Mouse (Mus musculus) midbrain, embryonic 15.5 days (tissue): Measurements from ENCODE around the gene Gmcl1. TPM values are rescaled to one million over a fixed set of nuclear protein-coding genes. Genes with fewer than 3 reads are reported as not detected.

Experiments used
- ATAC-seq: fragments of 200-750 bp; cut with Nextera tagmentation; replicated peaks from 2 replicates; pipeline ENCODE4 v1.8.0; 2017; ENCODE audit warnings: moderate TSS enrichment
- H3K27ac ChIP-seq: fragments of 300-500 bp; sonication (generic); 2 replicates; pipeline ENCODE4 v1.5.1; 2015; ENCODE audit warnings: mild to moderate bottlenecking, inconsistent platforms
- H3K27me3 ChIP-seq: fragments of 300-500 bp; sonication (generic); replicated peaks from 2 replicates; pipeline ENCODE4 v1.6.1; 2015; ENCODE audit warnings: inconsistent platforms
- H3K36me3 ChIP-seq: fragments of 300-500 bp; sonication (generic); replicated peaks from 2 replicates; pipeline ENCODE4 v1.6.1; 2015; ENCODE audit warnings: inconsistent platforms
- H3K4me1 ChIP-seq: fragments of 300-500 bp; sonication (generic); 2 replicates; pipeline ENCODE4 v1.6.1; 2015; ENCODE audit warnings: inconsistent platforms
- H3K4me2 ChIP-seq: fragments of 300-500 bp; sonication (generic); 2 replicates; pipeline ENCODE4 v1.6.1; 2015; ENCODE audit warnings: inconsistent platforms, mild to moderate bottlenecking, moderate library complexity
- H3K4me3 ChIP-seq: fragments of 300-500 bp; sonication (generic); 2 replicates; pipeline ENCODE4 v1.5.1; 2015; ENCODE audit warnings: mild to moderate bottlenecking, inconsistent platforms
- H3K9ac ChIP-seq: fragments of 300-500 bp; sonication (generic); 2 replicates; pipeline ENCODE4 v1.6.1; 2015; ENCODE audit warnings: mild to moderate bottlenecking, inconsistent platforms
- H3K9me3 ChIP-seq: fragments of 300-500 bp; sonication (generic); 2 replicates; pipeline ENCODE4 v1.6.1; 2016; ENCODE audit warnings: inconsistent platforms
- WGBS: fragments of 180-500 bp; shearing (Covaris S2); methylation state at CpG from one replicate; pipeline ENCODE4 v1.1.7; 2015; ENCODE audit warnings: mixed read lengths; 5-methylcytosine and 5-hydroxymethylcytosine counted together
- polyA plus RNA-seq: library from polyadenylated mRNA; unstranded; fragments of >200 nt; fragmentation: Nextera tagmentation; extraction: Ambion mirVana; gene quantifications from 2 replicates; pipeline ENCODE4 v1.2.1, GENCODE M21; 2015

Gene Gmcl1
- polyA plus RNA-seq: 33.8 and 34.5 TPM in 2 replicates

GRCm38 (mm10) chr6:86733183-86733876 is at the start of gene Gmcl1:
Gene Gmcl1, minus strand, starts transcription at chr6:86733383.
- peak; percentile 94 for ATAC-seq
- WGBS: under 1% methylated on average over 52 of the region's 59 CpGs

GRCm38 (mm10) chr6:86782342-86782741 is 49.2 kb upstream of the Gmcl1 start:
- 96% methylated on average over 2 of the region's 3 CpGs for WGBS
- Histone ChIP-seq H3K4me2 (no peak overlapping the region), H3K27ac (no peak overlapping the region), H3K4me1 (no peaks in the 10 kb centered on the region), H3K27me3 (no peaks in the 10 kb centered on the region), H3K36me3 (no peaks in the 10 kb centered on the region), H3K9me3 (no peaks in the 10 kb centered on the region), H3K4me3 (no peak overlapping the region), H3K9ac (no peak overlapping the region)
- no peak for ATAC-seq

More at GRCm38 (mm10) chr6:86733183-86733876, at the start of gene Gmcl1:
- Histone ChIP-seq H3K36me3 (no peaks in the 10 kb centered on the region), H3K27me3 (no peaks in the 10 kb centered on the region), H3K27ac (peak within 1 kb of the TSS; percentile 95), H3K4me1 (peaks cover 30% of the 10 kb centered on the region), H3K9me3 (no peaks in the 10 kb centered on the region), H3K4me2 (peak within 1 kb of the TSS; percentile 82), H3K4me3 (peak within 1 kb of the TSS; percentile 90), H3K9ac (peak within 1 kb of the TSS; percentile 89)

GRCm38 (mm10) chr6:86781361-86781957 is 48.3 kb upstream of the Gmcl1 start:
- Histone ChIP-seq H3K9me3 (no peaks in the 10 kb centered on the region), H3K4me2 (no peak overlapping the region), H3K4me1 (no peaks in the 10 kb centered on the region), H3K9ac (no peak overlapping the region), H3K4me3 (no peak overlapping the region), H3K27ac (no peak overlapping the region), H3K36me3 (no peaks in the 10 kb centered on the region), H3K27me3 (no peaks in the 10 kb centered on the region)
- no peak for ATAC-seq
- WGBS: 46% methylated on average over 2 of the region's 2 CpGs

DNA sequence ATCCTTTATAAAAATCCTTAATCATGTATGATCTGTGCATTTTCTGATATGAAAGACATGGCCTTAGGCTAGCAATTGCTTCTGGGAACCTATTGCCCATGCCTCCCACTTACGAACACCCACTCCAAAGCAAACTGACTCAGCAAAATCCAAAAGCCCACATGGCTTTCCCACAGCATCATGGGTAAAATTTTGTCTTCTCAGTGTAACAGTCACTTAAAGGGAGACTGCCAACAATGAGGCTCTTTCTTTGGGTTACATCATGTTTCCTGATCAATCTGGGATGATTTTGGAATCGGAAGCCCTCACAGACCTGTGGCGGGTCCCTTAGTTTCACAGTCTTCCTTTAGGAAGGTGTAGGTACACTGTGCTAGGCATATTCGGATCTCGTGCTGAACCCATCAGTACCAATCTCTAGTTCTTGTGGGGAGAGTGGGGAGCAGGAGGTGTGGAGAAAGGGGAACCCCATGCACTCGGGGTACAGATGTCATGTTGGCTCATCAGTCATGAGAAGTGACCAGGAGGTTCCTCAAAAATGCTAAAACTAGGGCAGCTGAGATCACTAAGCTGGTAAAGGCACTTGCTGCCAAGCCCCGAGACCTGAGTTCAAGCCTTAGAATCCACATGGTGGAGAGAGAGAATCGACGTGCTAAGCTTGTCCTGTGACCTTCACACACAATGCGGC is 45.9 kb upstream of the Gmcl1 start:
- ATAC-seq: no peak

DNA sequence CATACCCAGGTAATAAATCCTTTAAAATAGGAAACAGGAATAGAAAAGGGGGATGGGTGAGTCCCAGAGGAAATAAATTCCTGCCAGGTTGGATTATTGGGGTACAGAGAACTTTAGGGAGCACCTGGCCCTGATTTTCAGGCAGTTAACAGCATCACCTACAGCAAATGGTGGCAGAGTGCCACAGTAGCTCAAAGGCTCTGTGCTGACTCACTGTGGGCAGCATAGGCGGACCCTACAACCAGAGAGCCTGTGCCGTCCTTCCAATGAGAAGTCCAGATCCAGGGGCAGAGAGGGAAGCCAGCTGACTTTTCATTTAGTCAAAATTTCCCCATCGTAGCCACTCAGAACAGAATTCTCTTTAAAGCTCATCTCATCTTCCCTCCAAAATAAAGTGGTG is 44.0 kb upstream of the Gmcl1 start:
- Histone ChIP-seq H3K4me2 (no peak overlapping the region), H3K27me3 (no peaks in the 10 kb centered on the region), H3K36me3 (no peaks in the 10 kb centered on the region), H3K9ac (no peak overlapping the region), H3K4me3 (no peak overlapping the region), H3K9me3 (no peaks in the 10 kb centered on the region), H3K27ac (no peak overlapping the region), H3K4me1 (no peaks in the 10 kb centered on the region)
- 85% methylated on average over 3 of the region's 3 CpGs for WGBS
- ATAC-seq: no peak

More for the DNA sequence above, 45.9 kb upstream of the Gmcl1 start:
- H3K4me1 ChIP-seq: no peaks in the 10 kb centered on the region
- no peaks in the 10 kb centered on the region for H3K36me3 ChIP-seq
- WGBS: 92% methylated on average over 10 of the region's 10 CpGs
- no peak overlapping the region for H3K27ac ChIP-seq
- H3K4me2 ChIP-seq: no peak overlapping the region
- H3K9ac ChIP-seq: no peak overlapping the region
- no peaks in the 10 kb centered on the region for H3K27me3 ChIP-seq
- no peaks in the 10 kb centered on the region for H3K9me3 ChIP-seq
- H3K4me3 ChIP-seq: no peak overlapping the region

GRCm38 (mm10) chr6:86776706-86777071 is 43.5 kb upstream of the Gmcl1 start:
- Histone ChIP-seq H3K9ac (no peak overlapping the region), H3K27ac (no peak overlapping the region), H3K9me3 (no peaks in the 10 kb centered on the region), H3K4me3 (no peak overlapping the region), H3K4me2 (no peak overlapping the region), H3K27me3 (no peaks in the 10 kb centered on the region), H3K36me3 (no peaks in the 10 kb centered on the region), H3K4me1 (no peaks in the 10 kb centered on the region)
- ATAC-seq: no peak
- 68% methylated on average over 4 of the region's 4 CpGs for WGBS

DNA sequence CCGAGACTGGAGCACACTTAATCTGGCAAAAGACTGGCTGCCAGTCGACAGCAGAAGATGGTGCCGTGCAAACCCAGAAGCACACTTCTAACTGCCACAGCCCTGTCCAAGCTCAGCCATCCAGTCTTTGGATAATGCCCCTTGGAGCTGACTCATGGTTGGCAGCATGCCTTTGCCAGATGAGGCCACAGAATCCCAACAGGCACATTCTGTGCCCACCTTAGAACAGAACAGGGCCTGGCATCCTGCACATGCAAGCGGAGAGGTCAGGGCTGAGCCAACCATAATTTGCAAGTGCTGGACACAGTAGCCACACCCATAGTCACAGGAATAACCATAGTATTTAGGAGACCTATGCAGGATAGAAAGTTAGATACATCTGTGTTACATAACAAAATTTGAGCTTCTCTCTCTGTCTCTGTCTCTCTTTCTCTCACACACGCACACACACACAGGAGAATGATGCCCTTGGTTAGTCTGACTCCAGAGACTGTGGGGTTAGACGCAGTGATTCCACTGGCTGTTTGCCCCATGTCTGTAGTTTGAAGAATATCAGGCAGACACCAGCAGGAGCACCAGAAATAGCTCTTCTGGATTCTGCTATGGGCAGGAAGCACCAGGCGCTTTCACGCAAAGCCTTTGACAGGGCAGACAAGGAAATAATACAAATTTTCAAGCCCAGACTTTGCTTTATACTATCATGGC is 43.0 kb upstream of the Gmcl1 start:
- H3K4me2 ChIP-seq: no peak overlapping the region
- no peaks in the 10 kb centered on the region for H3K27me3 ChIP-seq
- no peaks in the 10 kb centered on the region for H3K4me1 ChIP-seq
- 85% methylated on average over 8 of the region's 8 CpGs for WGBS
- H3K27ac ChIP-seq: no peak overlapping the region
- no peaks in the 10 kb centered on the region for H3K9me3 ChIP-seq
- H3K36me3 ChIP-seq: no peaks in the 10 kb centered on the region
- no peak overlapping the region for H3K4me3 ChIP-seq
- no peak for ATAC-seq
- no peak overlapping the region for H3K9ac ChIP-seq

GRCm38 (mm10) chr6:86774937-86775336 is 41.8 kb upstream of the Gmcl1 start:
- WGBS: 87% methylated on average over 6 of the region's 6 CpGs
- Histone ChIP-seq H3K27me3 (no peaks in the 10 kb centered on the region), H3K4me3 (no peak overlapping the region), H3K4me2 (no peak overlapping the region), H3K9ac (no peak overlapping the region), H3K4me1 (no peaks in the 10 kb centered on the region), H3K9me3 (no peaks in the 10 kb centered on the region), H3K36me3 (no peaks in the 10 kb centered on the region), H3K27ac (no peak overlapping the region)
- no peak for ATAC-seq

DNA sequence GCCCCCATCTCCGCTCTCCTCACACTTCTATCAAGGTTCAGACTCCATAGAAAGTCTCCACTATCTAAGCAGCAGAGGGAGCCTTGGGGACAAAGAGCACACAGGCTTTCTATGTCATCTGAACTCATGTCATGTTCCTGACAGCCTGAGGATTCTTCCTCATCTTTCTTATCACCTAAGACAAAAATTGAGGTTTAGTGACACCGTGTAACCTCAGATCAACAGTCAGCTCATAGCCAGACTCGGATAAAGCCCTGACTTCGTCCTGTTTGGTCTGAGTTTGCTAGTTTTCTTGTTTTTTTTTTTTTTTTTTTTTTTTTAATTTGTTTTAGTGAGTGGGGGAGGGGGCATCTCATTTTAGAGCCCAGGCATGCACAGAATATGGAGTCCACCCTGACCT is 40.6 kb upstream of the Gmcl1 start:
- no peaks in the 10 kb centered on the region for H3K36me3 ChIP-seq
- no peak overlapping the region for H3K27ac ChIP-seq
- H3K27me3 ChIP-seq: no peaks in the 10 kb centered on the region
- H3K9ac ChIP-seq: no peak overlapping the region
- WGBS: 93% methylated on average over 4 of the region's 4 CpGs
- no peak for ATAC-seq
- H3K4me2 ChIP-seq: no peak overlapping the region
- no peaks in the 10 kb centered on the region for H3K9me3 ChIP-seq
- H3K4me3 ChIP-seq: no peak overlapping the region
- H3K4me1 ChIP-seq: no peaks in the 10 kb centered on the region

- Histone ChIP-seq H3K4me1 (no peaks in the 10 kb centered on the region), H3K36me3 (no peaks in the 10 kb centered on the region), H3K9me3 (no peaks in the 10 kb centered on the region), H3K4me2 (no peak overlapping the region), H3K27ac (no peak overlapping the region), H3K9ac (no peak overlapping the region), H3K4me3 (no peak overlapping the region), H3K27me3 (no peaks in the 10 kb centered on the region)
- no peak for ATAC-seq
- WGBS: 86% methylated on average over 7 of the region's 7 CpGs
Observed at GRCm38 (mm10) chr6:86772631-86773030, 39.4 kb upstream of the Gmcl1 start.

DNA sequence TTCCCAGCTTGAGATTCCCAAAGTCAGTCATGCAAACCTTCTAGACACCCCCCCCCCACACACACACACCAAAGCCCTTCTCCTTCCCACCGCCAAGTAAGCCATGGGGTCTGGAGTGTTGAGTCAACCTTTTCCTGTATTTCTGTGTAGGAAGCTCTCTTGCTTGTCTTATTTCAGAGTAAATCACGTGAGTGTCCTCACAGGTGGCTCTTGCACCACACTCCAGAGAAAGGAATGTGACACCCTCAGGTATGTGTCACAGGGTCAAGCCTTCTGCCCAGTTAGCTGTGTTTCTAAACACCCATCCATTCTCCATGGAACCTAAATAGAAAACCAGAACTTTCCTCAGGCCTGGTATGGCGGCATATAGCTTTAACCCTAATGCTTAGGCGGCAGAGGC is 35.8 kb upstream of the Gmcl1 start:
- Histone ChIP-seq H3K4me1 (no peaks in the 10 kb centered on the region), H3K4me3 (no peak overlapping the region), H3K4me2 (no peak overlapping the region), H3K27me3 (no peaks in the 10 kb centered on the region), H3K9me3 (no peaks in the 10 kb centered on the region), H3K9ac (no peak overlapping the region), H3K36me3 (no peaks in the 10 kb centered on the region), H3K27ac (no peak overlapping the region)
- no peak for ATAC-seq
- WGBS: 84% methylated on average over 4 of the region's 4 CpGs

DNA sequence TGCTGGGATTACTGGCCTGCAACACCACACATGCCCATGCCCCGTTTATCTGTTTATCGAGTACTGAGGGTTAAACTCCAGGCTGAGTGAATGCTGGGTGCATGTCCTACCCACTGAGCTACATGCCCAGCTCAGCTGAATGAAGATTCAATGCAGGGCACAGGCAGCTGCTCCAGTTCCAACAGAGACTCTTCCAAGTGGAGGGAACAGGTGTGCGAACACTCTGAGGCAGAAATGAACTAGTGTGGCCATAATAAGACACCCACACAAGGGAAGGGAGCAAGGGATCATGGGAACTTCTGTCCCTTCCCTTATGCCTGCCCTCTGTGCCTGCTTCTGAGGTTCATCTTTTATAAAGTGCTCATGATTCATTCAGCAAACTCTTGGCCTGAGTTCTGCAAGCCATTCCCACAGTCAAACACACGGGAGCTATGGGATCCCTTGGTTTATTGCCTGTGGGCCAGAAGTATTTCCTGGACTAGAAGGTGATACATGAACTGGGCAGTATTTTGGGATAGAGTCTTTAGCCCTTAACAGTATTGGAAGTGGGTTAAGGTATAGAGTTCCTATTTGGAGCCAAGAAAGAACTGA is 35.1 kb upstream of the Gmcl1 start:
- H3K27ac ChIP-seq: no peak overlapping the region
- H3K4me2 ChIP-seq: no peak overlapping the region
- H3K27me3 ChIP-seq: no peaks in the 10 kb centered on the region
- no peak for ATAC-seq
- H3K9me3 ChIP-seq: no peaks in the 10 kb centered on the region
- H3K9ac ChIP-seq: no peak overlapping the region
- H3K4me3 ChIP-seq: no peak overlapping the region
- no peaks in the 10 kb centered on the region for H3K4me1 ChIP-seq
- H3K36me3 ChIP-seq: no peaks in the 10 kb centered on the region
- 92% methylated on average over 4 of the region's 4 CpGs for WGBS
